Mouse (Mus musculus) spleen, postnatal 36 days (tissue): ENCODE data around the gene Akap4.

ENCODE experiments used
- DNase-seq, 2 experiments: peaks; one replicate each; pipeline ENCODE4 v3.0.0; 2022; ENCODE audit warnings: low spot score in 2 of 2, mixed read lengths in 1 of 2

Gene Akap4

GRCm38 (mm10) chrX:7067219-7067618 lies at the start of gene Akap4:
TSS of gene Akap4 (plus strand) at chrX:7067519.
- no peak for DNase-seq

DNA sequence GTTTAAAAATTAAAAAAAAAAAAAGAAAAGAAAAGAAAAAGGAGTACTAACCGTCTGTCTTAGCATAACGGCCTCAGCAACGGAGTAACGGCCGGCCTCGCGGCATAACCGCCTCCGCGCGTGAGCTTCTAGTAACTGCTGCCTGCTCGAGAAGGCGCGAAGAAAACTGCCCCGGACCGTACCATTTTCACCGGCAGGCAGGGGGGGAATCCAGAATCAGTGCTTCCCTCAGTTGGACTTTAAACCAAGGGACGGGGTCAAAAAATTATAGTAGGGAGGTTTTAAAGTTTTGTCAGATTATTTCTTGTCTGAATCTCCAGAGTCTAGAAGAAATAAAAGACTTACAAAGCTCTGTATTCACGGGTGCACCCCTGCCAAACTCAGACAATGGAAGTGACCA lies 25.8 kb upstream of the Akap4 start, which contains the start of gene Ccnb3:
Ccnb3 (minus strand) TSS at position 101 of the 400 bp plus-strand sequence.
- DNase-seq, result no peak

DNA sequence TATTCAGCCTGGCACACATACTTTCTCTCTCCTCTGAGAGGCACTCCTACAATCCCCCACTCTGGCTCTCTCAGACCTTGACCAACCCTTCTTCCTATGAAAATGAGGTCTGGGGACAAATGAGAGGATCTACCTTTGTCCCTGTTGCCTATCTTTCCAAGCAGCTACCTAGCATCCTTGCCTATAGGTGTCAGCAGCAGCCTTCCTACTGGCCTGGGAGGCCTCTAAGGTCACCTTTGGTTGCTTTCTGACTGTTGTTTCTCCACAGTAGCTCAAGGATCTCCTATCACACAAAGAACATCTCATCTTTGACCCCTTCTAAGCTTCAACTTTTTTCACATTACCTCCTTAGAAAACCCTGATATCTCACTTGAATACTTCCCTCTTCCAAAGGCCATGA lies 10.3 kb upstream of the Akap4 start:
- no peak for DNase-seq

DNA sequence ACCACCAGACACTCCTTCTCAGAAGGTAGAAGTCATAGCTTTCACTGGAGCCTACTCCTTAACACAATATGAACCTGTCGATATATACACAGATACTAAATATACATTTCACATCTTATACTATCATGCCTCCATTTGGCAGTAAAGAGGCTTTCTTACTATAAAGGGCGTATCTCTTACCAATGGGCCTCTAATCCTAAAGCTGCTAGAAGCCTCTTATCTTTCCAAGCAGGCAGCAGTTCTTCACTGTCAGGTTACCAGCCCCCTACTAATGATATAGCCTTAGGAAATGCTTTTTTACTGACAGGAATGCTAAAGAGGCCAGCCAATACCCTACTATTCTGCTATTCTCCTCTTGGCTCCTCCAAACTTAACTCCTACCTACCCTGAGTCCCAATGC lies 9.7 kb upstream of the Akap4 start:
- no peak for DNase-seq

DNA sequence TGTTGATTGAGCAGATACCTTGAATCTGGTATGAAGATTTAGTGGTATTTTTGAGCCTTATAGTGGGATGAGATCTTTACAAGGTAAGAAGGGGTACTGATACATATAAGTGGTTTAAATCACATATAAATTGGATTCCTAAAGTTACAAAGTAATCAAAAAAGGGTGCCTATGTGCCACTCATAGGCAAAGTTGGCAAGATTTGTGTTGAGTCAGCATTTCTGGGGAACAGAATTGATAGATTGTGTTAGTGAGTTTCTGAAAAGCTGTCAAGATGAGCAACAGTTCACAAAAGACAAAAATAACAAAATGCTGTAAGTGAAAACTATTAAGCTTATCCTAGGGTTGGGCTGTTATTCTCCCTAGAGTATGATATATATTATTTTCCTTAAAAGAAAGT lies 3.2 kb upstream of the Akap4 start:
- no peak for DNase-seq

- DNase-seq, result no peak
Measured at GRCm38 (mm10) chrX:7068002-7068401, 683 bp downstream of the Akap4 start.

- DNase-seq, result no peak
Measured at GRCm38 (mm10) chrX:7079820-7080429, 12.6 kb downstream of the Akap4 start.

DNA sequence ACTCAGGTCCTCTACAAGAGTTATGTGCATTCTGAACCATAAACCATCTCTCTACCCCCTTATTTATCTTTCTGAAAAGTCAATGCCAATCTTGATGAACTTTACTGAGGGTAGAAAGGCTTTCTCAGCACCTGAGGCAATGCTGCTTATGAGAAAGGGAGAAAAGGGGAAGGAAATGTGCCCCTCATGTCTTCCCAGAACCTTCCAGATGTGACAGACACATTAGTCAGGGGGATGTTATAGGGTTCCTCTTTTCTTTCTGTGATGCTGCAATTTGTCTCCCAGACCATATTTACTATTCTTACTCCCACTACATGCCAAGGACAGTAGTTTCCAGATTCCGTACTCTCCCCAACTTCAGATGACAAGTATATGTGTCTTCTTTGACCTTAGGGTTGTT lies 18.6 kb downstream of the Akap4 start:
- DNase-seq, result no peak

GRCm38 (mm10) chrX:7090323-7090722 lies 23.0 kb downstream of the Akap4 start:
- DNase-seq, result no peak

DNA sequence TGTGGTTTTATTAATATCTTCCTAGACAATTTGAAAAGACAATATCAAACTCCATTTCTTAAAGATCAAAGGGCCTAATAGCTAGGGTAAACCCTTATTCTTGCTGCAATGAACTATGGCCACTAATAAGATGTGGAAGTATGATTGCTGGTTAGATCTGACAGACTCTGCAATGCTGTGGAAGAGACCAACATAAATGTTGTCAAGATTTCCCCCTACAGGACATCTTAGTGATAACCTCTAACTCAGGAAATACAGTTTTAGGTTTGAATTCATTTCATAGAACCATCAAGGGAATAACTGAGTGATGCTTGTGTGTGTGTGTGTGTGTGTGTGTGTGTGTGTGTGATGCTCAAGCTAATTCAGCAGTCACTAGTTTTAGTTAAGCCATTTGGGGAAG lies 35.0 kb downstream of the Akap4 start:
- DNase-seq, result no peak

GRCm38 (mm10) chrX:7114885-7115284 lies 47.6 kb downstream of the Akap4 start:
- DNase-seq, result no peak

DNA sequence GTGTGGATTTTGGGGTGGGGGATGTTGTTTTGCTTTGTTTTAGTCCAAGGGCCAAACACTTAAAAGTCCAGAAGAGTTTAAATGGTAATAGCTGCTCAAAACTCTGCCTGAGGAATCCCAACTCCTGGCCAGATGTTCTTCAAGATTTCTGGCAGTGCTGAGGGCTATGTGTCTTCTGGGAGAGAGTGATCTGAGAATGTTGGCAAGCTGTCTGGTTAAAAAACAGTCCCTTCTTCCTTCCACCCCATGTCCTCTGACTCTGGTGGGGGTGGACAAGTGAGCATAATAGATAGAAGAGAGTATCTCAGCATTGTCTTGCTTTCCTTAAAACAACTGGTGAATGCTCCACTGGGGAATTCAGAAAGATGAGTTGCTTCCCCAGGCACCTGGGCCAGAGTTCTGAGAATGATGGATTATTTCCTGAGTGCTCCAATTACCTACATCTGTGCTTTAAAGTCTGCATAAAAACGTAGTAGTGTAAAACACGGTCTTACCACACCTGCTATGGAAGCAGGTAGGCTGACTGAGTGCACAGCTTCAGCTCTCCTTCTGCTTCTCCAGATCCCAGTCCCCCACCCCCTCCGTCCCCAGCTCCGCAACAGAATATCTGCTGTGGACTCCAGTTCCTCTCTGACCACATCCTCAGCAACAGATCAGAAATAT lies 54.4 kb downstream of the Akap4 start:
- DNase-seq, result no peak
